Mouse (Mus musculus): ENCODE measurements around the gene Igfbp5.

Gene Igfbp5

GRCm38 (mm10) chr1:72809304-72809703 is 65.4 kb downstream of the Igfbp5 start:
- no peak for DNase-seq (ENCODE audit: low spot score)

Measured in adipocyte (in vitro differentiated cells).